Mouse (Mus musculus) embryonic stem cell, embryonic (primary cell): ENCODE results near the gene Mcrs1.
"Not testable (repeated sequence)": the region's sequence is repeated elsewhere in the genome, so short reads cannot be mapped to it uniquely, and the experiment has no call there.

Experiments used
- CTCF ChIA-PET, 4 experiments: fragments of 300-600 bp in 2 of 4; fragments of 350-600 bp in 2 of 4; sonication (Branson Sonifier 250); formaldehyde crosslinking; loops; one replicate each; lab custom pipeline; 2022; ENCODE audit warnings: inconsistent platforms in 2 of 4; lab: Charles Lee
- POLR2A ChIA-PET, 4 experiments: fragments of 300-600 bp in 2 of 4; fragments of 350-600 bp in 2 of 4; sonication (Branson Sonifier 250); formaldehyde crosslinking; loops; one replicate each; lab custom pipeline; 2022; ENCODE audit warnings: antibody characterized with exemption in 4 of 4, inconsistent platforms in 1 of 4; lab: Charles Lee

Gene Mcrs1

DNA sequence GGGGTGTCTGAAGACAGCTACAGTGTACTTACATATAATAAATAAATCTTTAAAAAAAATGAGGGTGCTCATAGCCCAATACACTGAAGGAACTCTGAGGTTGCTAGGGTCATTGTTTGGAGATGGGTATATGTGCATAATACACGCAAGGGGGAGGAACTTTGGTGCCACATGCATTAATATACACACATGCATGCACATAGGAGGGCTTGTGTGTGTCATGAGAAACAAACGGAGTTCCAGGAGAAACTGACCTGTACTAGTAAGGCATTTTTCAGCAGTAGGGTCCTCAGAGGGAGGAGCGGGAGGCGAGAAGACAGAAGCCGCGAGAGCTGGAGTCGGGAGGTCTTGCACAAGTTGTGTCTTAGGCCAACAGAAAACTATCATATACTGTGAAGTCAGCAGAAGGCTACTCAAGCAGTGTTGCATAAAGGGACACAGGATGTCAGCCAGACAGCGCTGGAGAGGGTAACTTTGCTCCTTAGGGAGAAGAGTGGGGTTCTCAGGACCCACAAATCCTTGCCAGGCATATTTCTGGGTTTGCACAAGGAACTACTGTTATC is 7.5 kb upstream of the Mcrs1 start:
- POLR2A ChIA-PET = interaction anchor here in 3 of 4 experiments (0.6 to 1.4 kb wide), 7 partner anchors 7 to 306 kb away, joined by 3 to 5 read pairs (median 3); partner anchors contain the start of genes Mcrs1 (in 1 of the 3) and Tuba1c (in 1 of the 3)

DNA sequence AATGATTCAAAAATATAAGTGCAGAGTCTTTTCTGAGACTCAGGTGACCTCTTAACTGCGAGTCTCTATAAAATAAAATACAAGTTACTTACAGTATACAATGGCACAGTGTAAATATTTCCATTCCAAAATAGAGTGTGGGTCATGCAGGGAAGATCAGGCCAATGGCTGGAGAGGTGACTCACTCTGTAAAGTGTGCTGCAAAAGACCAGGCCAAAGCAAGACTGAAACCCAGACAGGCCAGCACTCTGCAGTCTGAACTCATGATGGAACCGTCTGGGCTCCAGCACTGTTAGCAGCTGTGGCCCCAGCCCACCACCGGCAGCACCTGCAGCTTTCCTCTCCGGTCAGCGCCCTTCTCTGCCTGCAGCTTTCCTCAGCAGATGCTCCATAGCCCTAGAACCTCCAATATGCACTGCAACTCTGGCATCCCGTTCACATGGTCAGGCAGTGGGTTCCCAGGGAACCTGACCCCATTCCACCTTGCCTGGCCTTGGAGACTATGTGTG is 3.5 kb upstream of the Mcrs1 start:
- ChIA-PET CTCF (interaction anchor here in 1 of 4 experiments (2.4 kb wide), 1 partner anchor 15 kb away, joined by 6 read pairs; no protein-coding TSS in a partner anchor), POLR2A (interaction anchor here in 1 of 4 experiments (0.5 to 1.2 kb wide), 2 partner anchors 9 to 35 kb away, joined by 3 read pairs; no protein-coding TSS in a partner anchor)

More for the DNA sequence above, 7.5 kb upstream of the Mcrs1 start:
- CTCF ChIA-PET = interaction anchor here in 3 of 4 experiments (0.6 to 1.2 kb wide), 9 partner anchors 17 to 419 kb away, joined by 3 to 14 read pairs (median 3); partner anchors contain the start of genes Prpf40b (in 1 of the 3) and Troap (in 1 of the 3)

DNA sequence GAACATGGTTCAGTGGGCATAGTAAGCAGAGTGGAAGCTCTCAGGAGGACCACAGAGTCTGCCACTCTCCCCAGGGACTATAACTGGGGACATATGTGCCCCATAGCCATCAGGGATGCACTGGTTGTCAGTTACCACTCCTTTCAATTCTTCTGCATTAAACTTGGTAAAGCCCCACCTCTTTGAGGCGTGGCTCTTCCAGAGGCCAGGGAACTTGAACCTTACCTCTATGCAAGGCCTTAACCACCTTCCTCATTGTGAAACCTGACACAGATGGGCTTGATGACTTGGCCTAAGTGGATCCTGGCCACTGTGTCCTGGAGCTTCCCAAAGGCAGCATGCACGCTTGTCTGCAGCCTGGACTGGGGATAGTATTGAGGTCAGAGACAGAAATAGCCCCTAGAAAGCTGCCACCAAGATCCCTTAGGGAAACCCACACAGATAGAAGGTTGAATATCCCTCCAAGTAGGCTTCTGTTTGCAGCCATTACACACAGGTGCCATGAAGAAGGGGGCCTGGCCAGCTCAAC is 2.8 kb upstream of the Mcrs1 start:
- POLR2A ChIA-PET = interaction anchor here in 2 of 4 experiments (0.5 to 2.7 kb wide), 4 partner anchors 11 to 321 kb away, joined by 3 to 13 read pairs (median 4); partner anchors contain the start of gene Tuba1b (in 1 of the 2)
- CTCF ChIA-PET = interaction anchor here in 2 of 4 experiments (0.5 to 2.4 kb wide), 2 partner anchors 14 to 87 kb away, joined by 5 to 6 read pairs; no protein-coding TSS in a partner anchor

DNA sequence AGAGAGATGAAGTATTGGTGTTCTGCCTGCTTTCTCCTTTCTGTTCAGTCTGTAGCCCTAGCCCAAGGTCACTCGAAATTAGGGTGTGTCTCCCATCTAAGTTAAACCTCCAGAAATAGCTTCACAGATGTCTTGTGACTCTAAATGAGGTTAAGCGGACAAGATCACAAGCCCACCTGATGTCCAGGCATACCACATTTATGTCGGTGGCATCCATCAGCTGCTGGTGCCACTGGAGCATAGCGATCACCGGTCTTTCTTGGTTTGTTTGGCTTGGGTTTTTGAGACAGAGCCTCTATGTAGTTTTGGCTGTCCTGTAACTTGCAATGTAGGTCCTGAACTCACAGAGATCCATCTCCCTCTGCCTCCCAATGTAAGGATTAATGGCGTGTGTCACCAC is 2.0 kb upstream of the Mcrs1 start:
- ChIA-PET POLR2A (interaction anchor here in 3 of 4 experiments (0.6 to 2.7 kb wide), 6 partner anchors 11 to 636 kb away, joined by 3 to 13 read pairs (median 4); partner anchors contain the start of gene Tuba1b (in 1 of the 3)), CTCF (interaction anchor here in 2 of 4 experiments (0.5 to 2.4 kb wide), 4 partner anchors 13 to 169 kb away, joined by 3 to 6 read pairs (median 4); no protein-coding TSS in a partner anchor)

DNA sequence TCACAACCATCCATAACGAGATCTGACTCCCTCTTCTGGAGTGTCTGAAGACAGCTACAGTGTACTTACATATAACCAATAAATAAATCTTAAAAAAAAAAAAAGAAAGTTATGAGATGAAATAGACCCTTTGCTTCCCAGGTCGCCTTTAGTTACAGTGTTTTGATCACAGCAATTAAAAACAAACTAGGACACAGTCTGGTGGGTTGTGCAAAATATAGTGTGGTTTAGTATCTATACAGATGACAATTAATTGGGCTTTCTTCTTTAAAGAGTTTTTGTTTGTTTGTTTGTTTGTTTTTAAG is 1.4 kb upstream of the Mcrs1 start:
- POLR2A ChIA-PET = interaction anchor here in 2 of 4 experiments (0.7 to 2.7 kb wide), 9 partner anchors 11 to 319 kb away, joined by 3 to 13 read pairs (median 4); partner anchors contain the start of genes Tmbim6 (in 1 of the 2), Tuba1b (in 1 of the 2) and Tuba1c (in 1 of the 2)
- CTCF ChIA-PET = interaction anchor here in 2 of 4 experiments (0.7 to 2.4 kb wide), 4 partner anchors 12 to 27 kb away, joined by 3 to 6 read pairs (median 5); no protein-coding TSS in a partner anchor

DNA sequence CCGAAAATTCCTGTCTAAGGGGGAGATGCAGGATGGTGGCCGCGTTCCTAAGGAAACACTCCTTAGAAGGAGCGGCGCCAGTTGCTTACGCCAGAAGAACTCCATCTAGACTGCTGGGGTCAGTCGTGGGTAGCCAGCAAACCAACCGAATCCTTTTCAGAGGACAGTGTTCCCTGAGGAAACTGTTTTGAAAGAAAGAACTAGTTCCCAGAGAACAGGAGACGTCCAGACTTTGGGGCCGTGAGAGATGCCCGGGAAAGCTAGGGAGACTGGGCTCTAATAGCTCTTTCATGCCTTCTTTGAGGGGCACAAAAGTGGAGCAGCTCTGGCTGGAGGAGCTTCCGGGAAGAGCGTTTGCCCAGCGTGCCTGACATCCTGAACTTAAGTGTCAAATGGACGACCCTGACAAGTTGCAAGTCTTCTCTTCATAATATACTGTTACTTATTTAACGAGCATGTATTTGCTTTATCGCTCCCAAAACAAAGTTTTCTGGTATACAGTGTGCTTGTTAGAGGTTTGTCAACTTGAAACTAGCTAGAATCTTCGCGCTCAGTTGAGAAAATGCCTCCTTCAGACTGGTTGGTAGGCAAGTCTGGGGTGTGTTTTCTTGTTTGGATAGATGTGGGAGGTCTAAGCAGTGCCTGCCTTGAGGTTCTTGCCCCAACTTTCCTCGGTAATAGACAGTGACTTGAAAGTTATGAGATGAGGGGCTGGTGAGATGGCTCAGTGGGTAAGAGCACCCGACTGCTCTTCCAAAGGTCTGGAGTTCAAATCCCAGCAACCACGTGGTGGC is 817 bp upstream of the Mcrs1 start:
- CTCF ChIA-PET = interaction anchor here in 2 of 4 experiments (0.7 to 1.9 kb wide), 3 partner anchors 13 to 27 kb away, joined by 3 to 5 read pairs (median 5); no protein-coding TSS in a partner anchor
- POLR2A ChIA-PET = interaction anchor here in 3 of 4 experiments (0.7 to 2.7 kb wide), 26 partner anchors 7 to 319 kb away, joined by 3 to 13 read pairs (median 4); partner anchors contain the start of genes Tuba1c (in 2 of the 3), Kcnh3 (in 1 of the 3), Nckap5l (in 1 of the 3) and Tmbim6 (in 1 of the 3)

DNA sequence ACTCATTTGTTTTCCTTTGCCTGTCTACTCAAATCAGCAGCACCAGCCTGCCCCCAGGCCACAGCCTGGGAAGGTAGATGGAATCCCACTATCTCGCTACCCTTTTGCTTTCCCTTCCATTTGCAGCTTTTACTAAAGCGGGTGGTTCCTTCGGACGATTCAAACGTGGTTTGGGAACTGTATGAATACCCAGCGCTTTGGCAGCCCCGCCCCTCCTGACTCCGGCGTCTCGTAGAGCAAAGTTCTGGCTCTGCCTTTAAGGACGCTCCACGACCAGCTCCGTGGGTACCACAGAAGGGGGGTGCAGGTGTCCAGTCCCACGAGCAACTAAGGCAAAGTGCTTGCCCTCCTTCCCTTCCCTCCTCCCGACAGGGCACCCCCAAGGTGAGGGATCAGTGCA is 650 bp downstream of the Mcrs1 start:
- ChIA-PET CTCF (interaction anchor here in 1 of 4 experiments (0.6 kb wide), 1 partner anchor 33 kb away, joined by 5 read pairs; no protein-coding TSS in a partner anchor), POLR2A (interaction anchor here in 3 of 4 experiments (0.7 to 2.0 kb wide), 14 partner anchors 9 to 234 kb away, joined by 3 to 11 read pairs (median 5); partner anchors contain the start of genes Nckap5l (in 1 of the 3) and Tuba1c (in 1 of the 3))

DNA sequence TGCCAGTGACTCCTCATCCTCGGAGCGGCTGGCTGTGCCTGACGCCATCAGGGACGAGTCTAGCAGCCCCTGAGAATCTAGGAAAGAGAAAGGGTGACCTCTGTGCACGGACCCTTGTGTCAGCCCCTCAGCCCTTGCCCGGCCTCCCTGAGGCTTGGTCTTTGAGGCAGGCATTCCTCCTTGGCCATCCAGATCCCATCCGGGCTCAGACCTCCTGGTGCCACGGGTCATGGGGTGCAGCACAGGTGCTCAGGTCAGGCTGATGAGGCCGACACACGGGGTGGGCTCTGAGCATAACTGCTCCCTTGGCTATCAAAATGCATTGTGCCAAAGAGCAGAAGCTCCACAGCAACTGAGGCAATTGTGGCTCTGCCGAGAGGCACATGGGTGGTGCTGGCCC is 1.8 kb downstream of the Mcrs1 start:
- ChIA-PET POLR2A (interaction anchor here in 2 of 4 experiments (1.0 to 2.2 kb wide), 6 partner anchors 8 to 220 kb away, joined by 3 to 6 read pairs (median 4); partner anchors contain the start of gene Tuba1c (in 1 of the 2)), CTCF (interaction anchor here in 1 of 4 experiments (0.7 kb wide), 1 partner anchor 15 kb away, joined by 3 read pairs; no protein-coding TSS in a partner anchor)

DNA sequence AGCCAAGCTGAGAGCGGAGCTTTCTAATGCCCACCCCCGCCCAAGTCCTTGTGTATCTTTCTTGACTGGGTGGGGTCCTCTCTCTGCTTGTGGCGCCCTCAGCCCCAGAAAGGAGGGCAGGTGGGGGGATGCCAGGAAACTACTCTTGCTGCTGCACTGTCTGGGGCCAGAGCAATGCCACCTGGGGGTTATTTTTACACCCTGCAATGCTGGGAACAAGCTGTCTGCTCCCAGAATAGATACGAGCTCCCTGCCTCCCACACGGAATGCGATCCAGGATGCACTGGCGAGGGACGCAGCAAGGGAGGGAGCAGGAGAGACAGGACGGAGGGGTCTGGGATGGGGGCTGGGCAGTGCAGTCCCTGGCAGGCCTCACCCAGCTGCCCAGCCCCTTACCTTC is 2.8 kb downstream of the Mcrs1 start:
- ChIA-PET POLR2A (interaction anchor here (0.5 to 2.2 kb wide), 17 partner anchors 8 to 375 kb away, joined by 3 to 6 read pairs (median 3); partner anchors contain the start of gene Tuba1c (in 1 of the 4)), CTCF (interaction anchor here in 2 of 4 experiments (0.5 to 0.6 kb wide), 2 partner anchors 167 to 172 kb away, joined by 3 read pairs; no protein-coding TSS in a partner anchor)

DNA sequence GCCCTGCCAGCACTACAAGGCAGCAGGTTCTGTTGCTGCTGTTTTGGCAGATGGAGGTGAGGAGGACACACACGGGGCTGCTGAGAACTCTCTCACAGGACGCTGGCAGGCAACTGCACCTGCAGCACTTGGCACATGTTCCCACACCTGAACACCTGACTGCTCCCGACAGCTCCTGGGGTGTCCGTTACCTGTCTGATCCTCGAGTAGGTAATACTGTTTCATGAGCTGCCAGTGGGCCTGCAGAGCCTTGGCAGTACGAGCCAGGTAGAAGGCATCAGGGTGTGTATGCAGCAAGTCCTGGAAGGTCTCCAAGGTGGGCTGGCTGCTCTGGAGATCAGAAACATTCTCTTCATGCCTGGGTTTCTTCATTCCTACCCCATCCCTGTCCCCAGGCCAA is 5.0 kb downstream of the Mcrs1 start:
- POLR2A ChIA-PET = interaction anchor here in 1 of 4 experiments (0.6 kb wide), 1 partner anchor 34 kb away, joined by 3 read pairs; no protein-coding TSS in a partner anchor
- CTCF ChIA-PET = not testable (repeated sequence)

DNA sequence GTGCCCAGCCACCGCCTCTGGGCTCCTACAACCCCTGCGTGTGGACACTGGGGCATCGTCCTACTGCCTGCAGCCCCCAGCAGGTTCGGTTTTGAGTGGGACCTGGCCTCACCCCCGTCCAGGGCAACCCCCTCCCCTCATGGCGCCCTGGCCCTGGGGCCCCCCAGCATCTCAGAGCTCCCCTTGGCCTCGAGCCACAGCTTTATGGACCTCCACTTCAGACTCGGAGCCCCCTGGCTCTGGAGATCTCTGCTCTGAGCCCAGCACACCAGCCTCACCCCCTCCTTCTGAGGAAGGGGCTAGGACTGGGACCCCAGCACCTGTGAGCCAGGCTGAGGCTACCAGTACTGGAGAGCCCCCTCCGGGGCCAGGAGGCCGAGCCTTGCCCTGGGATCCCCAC is 9.7 kb downstream of the Mcrs1 start:
- POLR2A ChIA-PET = interaction anchor here in 3 of 4 experiments (0.5 to 2.4 kb wide), 9 partner anchors 8 to 147 kb away, joined by 3 to 10 read pairs (median 5); partner anchors contain the start of genes Mcrs1 (in 2 of the 3) and Kcnh3 (in 1 of the 3)
- CTCF ChIA-PET = interaction anchor here in 2 of 4 experiments (0.6 to 1.4 kb wide), 2 partner anchors 18 to 19 kb away, joined by 3 read pairs; no protein-coding TSS in a partner anchor

DNA sequence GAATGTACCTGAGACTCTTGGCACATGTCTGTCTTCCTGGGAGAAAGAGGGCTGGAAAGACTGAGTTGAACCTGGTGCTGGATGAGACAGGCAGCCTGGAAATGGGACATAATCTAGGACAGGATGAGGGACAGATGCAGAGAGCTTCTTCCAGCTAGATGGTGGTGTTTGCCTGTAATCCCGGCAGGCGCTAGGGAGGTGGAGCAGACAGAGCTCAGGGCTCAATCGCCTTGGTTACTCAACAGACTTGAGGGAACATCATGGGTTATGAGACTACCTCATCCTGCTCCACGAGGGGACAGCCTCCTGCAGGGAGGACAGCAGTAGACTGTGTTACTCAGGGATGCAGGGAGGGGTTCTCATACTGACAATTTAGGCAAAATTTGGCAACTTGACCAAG is 10.5 kb downstream of the Mcrs1 start:
- CTCF ChIA-PET = interaction anchor here (0.6 to 2.5 kb wide), 11 partner anchors 13 to 191 kb away, joined by 3 to 23 read pairs (median 4); no protein-coding TSS in a partner anchor
- POLR2A ChIA-PET = interaction anchor here in 3 of 4 experiments (0.6 to 2.4 kb wide), 9 partner anchors 8 to 49 kb away, joined by 3 to 10 read pairs (median 5); partner anchors contain the start of genes Mcrs1 (in 2 of the 3) and Kcnh3 (in 1 of the 3)

DNA sequence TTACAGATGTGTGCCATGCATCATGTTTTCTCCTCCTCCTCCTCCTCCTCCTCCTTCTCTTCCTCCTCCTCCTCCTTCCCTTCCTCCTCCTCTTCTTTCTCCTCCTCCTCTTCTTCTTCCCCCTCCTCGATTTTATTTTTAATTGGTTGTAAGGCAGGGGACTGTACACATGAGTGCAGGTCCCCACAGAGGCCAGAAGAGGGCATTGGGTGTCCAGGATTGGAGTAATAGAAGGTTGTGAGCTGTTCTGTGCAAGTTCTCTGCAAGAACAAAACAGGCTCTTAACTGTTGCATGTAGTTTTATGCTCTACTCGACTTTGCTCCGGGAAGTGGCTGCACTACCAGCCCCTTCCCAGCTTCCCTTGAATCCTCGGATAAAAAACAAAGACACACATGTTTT is 11.6 kb downstream of the Mcrs1 start:
- CTCF ChIA-PET = interaction anchor here (0.5 to 2.5 kb wide), 10 partner anchors 14 to 190 kb away, joined by 3 to 23 read pairs (median 4); no protein-coding TSS in a partner anchor
- POLR2A ChIA-PET = interaction anchor here in 3 of 4 experiments (0.6 to 2.4 kb wide), 8 partner anchors 9 to 667 kb away, joined by 3 to 10 read pairs (median 4); partner anchors contain the start of genes Kcnh3 (in 2 of the 3) and Mcrs1 (in 2 of the 3)

DNA sequence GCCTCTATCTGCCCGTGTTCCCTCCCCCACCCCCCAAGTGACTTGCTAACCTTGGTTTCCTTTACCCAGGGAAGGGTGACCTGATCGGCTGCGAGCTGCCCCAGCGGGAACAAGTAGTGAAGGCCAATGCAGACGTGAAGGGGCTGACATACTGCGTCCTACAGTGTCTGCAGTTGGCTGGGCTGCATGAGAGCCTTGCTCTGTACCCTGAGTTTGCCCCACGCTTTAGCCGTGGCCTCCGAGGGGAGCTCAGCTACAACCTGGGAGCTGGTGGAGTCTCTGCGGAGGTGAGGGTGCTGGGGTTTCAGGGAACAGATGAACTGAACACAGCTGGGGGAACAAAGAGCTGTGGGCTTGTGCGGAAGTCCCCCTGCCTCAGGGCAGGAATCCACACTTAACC is 13.8 kb downstream of the Mcrs1 start:
- POLR2A ChIA-PET = interaction anchor here (0.6 to 2.3 kb wide), 15 partner anchors 8 to 305 kb away, joined by 3 to 8 read pairs (median 3); partner anchors contain the start of genes C1ql4 (in 1 of the 4) and Tuba1c (in 1 of the 4)
- CTCF ChIA-PET = interaction anchor here in 3 of 4 experiments (0.5 to 1.5 kb wide), 6 partner anchors 13 to 179 kb away, joined by 3 to 6 read pairs (median 4); partner anchors contain the start of gene Kcnh3 (in 1 of the 3)

DNA sequence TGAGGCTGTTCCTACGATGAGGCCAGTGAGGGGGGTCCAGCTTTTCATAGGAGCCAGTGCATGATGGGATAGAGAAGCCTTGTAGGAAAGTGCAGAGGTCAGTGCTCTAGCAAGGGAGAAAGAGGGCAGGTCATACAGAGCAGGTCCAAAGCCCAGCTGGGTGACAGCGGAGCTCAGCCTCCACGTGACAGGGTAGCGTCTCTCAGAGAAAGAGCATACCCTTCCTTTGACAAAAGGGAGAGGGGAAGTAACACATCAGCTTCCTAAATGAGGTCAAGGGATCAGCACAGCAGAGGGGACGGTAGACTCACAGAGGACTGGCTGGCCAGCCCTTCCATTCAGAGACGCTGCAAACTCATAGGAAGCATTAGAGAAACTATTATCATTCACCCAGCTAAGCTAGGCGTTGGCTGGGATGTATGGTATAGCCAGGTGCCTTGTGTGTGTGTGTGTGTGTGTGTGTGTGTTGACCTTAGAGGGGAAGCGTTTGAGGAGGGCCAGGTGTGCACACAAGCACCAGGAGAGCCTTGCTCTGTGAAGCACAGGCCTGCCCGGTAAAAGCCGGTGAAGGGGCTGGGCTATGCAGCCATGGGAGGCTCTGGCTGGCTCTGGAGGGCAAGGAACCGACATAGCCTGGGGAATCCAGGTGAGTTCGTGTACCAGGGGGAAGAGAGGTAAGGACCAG is 17.3 kb downstream of the Mcrs1 start:
- ChIA-PET POLR2A (interaction anchor here in 2 of 4 experiments (0.5 to 2.6 kb wide), 12 partner anchors 9 to 194 kb away, joined by 3 to 13 read pairs (median 4); partner anchors contain the start of gene Mcrs1 (in 2 of the 2)), CTCF (interaction anchor here (0.6 to 1.6 kb wide), 10 partner anchors 17 to 226 kb away, joined by 3 to 9 read pairs (median 4); no protein-coding TSS in a partner anchor)
